Mouse (Mus musculus) frontal cortex, postnatal 25 days (tissue): ENCODE results near the gene Sec31b.

Experiments used
- DNase-seq, 2 experiments: peaks; one replicate each; pipeline ENCODE4 v3.0.0; 2022; ENCODE audit warnings: low spot score in 2 of 2

Gene Sec31b

GRCm38 (mm10) chr19:44530018-44530417 is 15.6 kb downstream of the Sec31b start:
- no peak for DNase-seq

- DNase-seq: no peak
Observed at GRCm38 (mm10) chr19:44525551-44526205, 20.0 kb downstream of the Sec31b start.

- DNase-seq: no peak
Observed at GRCm38 (mm10) chr19:44519152-44519551, 26.5 kb downstream of the Sec31b start.

GRCm38 (mm10) chr19:44517996-44518768 is 27.5 kb downstream of the Sec31b start:
- DNase-seq: no peak

- DNase-seq: no peak
Observed at GRCm38 (mm10) chr19:44515769-44516168, 29.9 kb downstream of the Sec31b start.

GRCm38 (mm10) chr19:44514521-44515451 is 30.9 kb downstream of the Sec31b start:
- no peak for DNase-seq

GRCm38 (mm10) chr19:44513921-44514482 is 31.7 kb downstream of the Sec31b start:
- DNase-seq: no peak

GRCm38 (mm10) chr19:44513054-44513833 is 32.4 kb downstream of the Sec31b start:
- DNase-seq: no peak

GRCm38 (mm10) chr19:44512601-44513000 is 33.1 kb downstream of the Sec31b start:
- no peak for DNase-seq

GRCm38 (mm10) chr19:44511451-44512231 is 34.0 kb downstream of the Sec31b start:
- no peak for DNase-seq

- no peak for DNase-seq
Observed at GRCm38 (mm10) chr19:44510534-44511175, 35.0 kb downstream of the Sec31b start.

- DNase-seq: no peak
Observed at GRCm38 (mm10) chr19:44502741-44503140, 42.9 kb downstream of the Sec31b start.

- no peak for DNase-seq
Observed at GRCm38 (mm10) chr19:44501925-44502324, 43.7 kb downstream of the Sec31b start.

- no peak for DNase-seq
Observed at GRCm38 (mm10) chr19:44500240-44500639, 45.4 kb downstream of the Sec31b start.

GRCm38 (mm10) chr19:44498936-44499335 is 46.7 kb downstream of the Sec31b start:
- DNase-seq: no peak

- no peak for DNase-seq
Observed at GRCm38 (mm10) chr19:44496941-44497340, 48.7 kb downstream of the Sec31b start.

GRCm38 (mm10) chr19:44496511-44496910 is 49.2 kb downstream of the Sec31b start:
- no peak for DNase-seq

GRCm38 (mm10) chr19:44493128-44493527 is 52.5 kb downstream of the Sec31b start, which contains the start of gene Wnt8b:
Gene Wnt8b, plus strand, starts transcription at chr19:44493472.
- DNase-seq: no peak

GRCm38 (mm10) chr19:44487266-44487665 is 58.4 kb downstream of the Sec31b start:
- DNase-seq: no peak

- no peak for DNase-seq
Observed at GRCm38 (mm10) chr19:44476541-44476940, 69.1 kb downstream of the Sec31b start.
